Mouse (Mus musculus) MEL-GATA-1-ER (cell line): ENCODE data around the gene Pdia2.

ENCODE experiments used
- DNase-seq: peaks from one replicate; pipeline ENCODE4 v3.0.0-alpha.2; 2012; ENCODE audit warnings: low read depth; ENCODE audit errors: extremely low read depth

The Pdia2 gene

DNA sequence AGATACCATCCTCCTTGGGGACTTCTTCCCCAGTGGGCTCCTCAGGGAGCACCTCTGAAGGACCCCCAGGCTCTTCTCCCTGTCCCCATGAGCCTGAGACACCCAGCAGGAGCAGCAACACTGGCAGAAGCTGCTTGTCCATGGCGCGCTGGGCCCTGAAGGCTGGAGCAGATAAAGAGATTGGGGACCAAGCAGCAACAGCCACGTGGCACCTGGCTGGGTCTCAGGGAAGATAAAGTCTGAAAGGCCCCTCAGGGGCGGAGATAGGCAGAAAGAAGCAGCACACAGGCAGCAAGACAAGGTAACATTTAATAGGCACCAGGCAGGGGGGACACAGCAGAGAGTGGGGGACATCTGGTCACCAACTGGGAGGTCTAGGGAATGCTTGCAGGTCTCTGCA lies at the start of gene Pdia2:
TSS of gene Pdia2 (minus strand) at position 196 of the 400 bp plus-strand sequence.
- peak; percentile 41 for DNase-seq

DNA sequence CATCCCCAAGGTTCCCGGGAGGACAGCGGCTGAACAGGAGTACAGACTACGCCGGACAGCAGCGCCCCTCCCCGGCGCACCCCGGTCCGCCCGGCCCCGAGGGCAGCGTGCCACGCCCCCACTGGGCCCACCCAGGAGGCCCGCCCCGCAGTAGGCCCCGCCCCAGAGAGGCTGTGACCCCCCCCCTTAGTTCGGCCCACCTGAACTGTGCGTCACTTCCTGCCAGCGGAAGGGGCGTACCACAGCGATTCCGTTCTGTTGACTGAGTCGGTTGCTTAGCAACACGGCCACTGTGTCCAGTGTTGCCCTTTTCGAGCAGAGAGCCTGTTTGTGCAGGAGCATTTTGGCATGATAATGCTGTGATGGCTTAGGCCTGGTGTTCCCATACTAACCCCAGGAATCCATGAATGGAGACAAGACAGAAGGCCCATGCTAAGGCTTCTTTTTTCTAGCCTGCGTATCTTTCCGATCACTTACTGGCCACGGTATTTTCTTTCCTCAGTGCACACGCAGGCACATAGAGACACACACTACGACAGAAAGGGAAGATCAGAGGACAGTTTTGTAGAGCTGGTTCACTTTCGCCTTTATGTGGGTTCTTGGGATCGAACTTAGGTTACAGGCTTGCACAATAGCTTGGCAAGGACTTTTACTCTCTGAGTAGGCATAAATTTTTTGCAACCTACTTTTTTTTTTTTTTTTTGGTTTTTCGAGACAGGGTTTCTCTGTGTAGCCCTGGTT lies 45.4 kb upstream of the Pdia2 start, which contains the start of gene Fam234a:
TSS of gene Fam234a (minus strand) at position 142 of the 741 bp plus-strand sequence.
- DNase-seq: no peak

DNA sequence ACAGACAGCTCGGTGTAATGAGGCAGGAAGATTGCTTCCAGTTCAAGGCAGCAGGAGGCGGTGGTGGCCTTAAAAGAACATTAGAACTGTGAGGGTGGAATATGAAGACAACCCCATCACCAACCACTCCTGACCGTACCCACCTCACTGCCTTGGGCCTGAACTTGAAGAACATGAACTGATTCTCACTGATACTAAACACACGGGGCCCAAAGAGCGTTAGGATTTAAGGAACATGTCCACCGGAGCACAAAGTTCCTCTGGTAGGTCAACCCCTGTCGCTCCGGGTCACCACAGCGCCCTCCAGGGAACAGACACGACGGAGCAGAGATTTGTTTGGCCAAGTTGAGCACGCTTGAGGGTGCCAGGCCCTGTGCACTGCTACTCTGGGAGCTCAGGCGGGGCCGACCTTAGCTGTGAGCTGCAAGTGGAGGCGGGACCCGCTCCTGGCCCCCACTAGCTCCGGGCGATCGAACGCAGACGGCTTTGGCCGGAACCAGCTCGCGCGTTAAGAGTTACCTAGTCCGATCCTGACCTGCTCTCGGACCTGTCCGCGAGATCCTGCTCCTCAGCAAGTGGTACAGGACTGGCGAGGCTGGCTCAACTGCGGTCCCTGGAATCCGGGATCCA lies 44.7 kb upstream of the Pdia2 start:
- DNase-seq: no peak

DNA sequence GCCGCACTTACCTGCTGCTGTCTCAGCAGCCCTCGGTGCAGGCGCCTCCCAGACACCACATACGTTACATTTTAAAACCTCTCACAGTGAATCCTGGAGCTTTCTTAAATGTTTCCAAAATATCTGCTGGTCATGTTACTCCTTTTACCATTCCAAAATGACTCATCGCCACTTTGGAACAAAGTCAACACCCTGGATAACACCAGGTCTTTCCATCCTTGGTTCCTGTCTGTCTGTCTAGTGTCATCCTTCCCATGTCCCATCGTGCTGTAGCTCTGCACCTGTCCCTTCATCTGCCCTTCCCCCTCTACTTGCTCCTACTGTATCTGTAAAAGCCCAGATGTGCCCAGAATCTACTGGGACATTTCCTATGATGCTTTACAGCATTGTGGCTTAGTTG lies 42.1 kb upstream of the Pdia2 start:
- DNase-seq: no peak

DNA sequence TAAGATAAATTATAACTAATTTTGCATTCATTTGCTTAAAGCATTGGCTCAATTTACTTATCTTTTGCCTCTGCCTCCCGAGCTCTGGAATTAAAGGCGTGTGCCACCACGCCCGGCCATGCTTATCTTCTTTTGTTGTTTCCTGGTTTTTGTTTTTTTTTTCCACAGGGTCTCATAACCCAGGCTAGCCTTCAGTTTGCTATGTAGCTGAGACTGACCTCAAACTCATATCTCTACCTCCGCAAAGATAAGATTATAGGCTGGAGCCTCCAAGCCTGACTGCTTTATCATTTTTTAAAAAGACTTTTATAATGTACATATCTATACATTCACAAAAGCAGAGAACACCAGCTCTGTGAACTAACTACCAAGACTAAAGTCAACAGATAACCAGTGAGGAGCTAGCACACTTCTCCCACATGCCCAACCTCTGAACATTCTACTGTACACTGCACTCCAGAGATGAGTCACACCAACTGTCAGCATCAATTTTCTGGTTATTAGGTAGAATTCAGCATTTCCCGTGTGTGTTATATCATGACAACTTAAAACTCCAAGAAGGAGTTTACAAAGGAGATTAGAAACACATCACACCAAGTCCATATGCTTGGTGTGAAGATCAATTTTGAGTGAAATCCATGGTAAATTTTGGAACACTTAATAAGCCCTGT lies 41.4 kb upstream of the Pdia2 start:
- no peak for DNase-seq

DNA sequence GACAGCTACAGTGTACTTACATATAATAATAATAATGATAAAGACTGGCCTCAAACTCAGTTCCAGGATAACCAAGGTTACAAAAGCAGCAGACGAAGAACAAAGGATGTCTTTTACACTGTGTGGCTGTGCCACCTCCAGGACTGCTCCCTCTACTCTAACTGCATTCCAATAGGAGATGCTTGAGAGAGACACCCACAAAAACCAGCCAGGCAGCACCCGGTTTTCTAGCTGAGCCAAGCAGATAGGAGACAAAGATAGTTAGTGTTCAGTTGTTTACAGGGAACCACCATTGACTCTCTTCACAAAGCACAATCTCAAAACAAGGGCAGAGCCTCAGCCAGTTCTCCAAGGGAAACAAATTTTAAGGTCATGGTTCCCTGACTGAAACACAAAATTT lies 40.7 kb upstream of the Pdia2 start:
- no peak for DNase-seq

DNA sequence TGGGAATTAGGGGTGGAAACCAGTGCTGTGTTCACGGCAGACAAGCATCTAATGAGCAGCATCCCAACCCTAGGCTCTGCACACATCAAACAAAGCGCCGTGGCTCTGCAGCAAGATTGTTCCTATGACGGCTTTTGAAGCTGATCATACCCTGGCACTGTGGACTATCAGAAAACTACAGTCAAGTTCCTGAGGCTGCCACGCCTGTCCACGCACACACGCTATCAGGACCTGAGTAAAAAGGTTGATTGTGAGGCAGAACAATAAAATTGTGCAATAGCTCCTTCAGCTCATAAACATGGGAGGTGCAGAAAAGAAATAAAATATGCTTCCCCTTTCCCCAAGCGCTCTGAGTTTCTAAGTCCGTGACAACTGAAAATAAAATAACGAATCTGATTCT lies 38.8 kb upstream of the Pdia2 start:
- no peak for DNase-seq

DNA sequence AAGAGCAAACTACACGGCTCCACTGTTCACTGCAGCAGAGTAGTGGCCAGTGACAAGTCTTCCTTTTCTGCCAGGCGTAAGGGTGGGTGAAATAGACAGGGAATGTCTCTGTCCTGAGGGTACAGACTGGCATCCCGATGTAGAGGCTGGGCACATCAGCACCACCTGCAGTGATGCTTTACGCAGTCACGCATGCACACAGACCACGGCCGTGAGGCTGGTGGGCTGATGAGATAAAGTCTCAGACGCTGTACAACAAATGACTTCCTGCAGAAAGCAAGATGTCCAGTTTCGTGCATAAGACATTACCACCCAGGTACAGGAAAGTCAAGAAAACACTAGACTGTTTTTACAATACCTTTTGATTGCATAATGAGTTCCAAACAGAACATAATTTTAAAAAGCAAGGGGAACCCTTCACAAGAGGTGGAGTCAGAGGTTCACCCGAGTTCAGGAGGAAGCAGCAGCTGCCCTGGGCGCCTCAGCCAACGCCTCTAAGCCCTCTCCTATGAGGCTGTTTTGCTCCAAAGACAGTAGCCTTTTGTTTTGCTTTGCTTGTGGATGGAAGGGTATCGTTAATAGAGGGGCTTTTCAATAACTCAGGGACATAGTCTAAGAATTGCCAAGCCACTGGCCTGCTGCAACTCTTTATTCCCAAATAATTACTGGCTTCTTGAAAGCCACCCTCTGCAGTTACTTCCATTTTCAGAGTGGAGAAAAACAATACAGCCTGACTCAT lies 36.4 kb upstream of the Pdia2 start:
- DNase-seq: no peak

DNA sequence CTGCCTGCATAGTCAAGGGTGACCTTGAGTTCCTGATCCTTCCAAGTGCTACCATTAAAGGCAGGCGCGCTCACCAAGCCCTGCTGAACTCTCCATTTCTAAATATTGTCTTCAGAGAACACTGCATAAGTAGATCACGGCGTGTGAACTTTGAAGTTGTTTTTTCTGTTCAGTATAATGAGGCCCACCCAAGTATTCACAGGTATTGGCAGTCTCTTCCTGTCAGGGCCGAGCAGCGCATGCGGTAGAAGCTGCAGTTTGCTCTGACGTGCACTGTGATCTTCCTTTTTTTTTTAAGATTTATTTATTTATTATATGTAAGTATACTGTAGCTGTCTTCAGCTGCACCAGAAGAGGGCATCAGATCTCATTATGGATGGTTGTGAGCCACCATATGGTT lies 35.5 kb upstream of the Pdia2 start:
- no peak for DNase-seq

DNA sequence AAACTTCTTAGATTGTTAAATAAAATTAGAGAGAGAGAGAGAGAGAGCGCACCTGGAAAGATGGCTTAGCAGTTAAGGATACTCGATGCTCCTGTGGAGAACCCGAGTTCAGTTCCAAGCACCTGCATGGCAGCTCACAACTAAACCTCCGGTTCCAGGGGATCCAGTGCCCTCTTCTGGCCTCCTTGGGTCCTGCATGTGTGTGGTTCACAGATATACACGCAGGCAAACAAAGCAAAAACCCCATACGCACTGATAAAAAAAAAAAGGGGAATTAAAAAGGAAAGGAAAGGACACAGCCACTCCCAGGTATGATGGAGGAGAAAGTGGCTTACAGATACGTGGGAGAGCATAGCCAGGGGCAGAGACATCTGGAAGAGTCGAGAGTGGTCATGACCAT lies 34.0 kb upstream of the Pdia2 start:
- no peak for DNase-seq

DNA sequence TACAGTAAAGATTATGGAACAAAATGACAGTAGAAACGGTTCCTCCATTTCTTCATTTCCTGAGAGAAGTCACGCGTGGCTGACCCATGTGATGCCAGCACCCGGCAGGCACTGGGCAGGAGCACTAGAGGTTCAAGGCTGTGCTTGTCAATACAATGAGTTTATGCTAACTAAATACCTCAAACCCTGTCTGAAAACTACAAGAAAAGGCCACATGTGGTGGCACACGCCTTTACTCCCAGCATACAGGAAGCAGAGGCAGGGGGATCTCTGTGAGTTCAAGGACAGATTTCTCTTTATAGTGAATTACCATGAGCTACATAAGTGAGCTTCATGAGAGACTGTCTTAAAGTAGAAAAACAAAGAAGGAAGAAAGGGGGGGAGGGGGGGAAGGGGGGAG lies 32.3 kb upstream of the Pdia2 start:
- no peak for DNase-seq

DNA sequence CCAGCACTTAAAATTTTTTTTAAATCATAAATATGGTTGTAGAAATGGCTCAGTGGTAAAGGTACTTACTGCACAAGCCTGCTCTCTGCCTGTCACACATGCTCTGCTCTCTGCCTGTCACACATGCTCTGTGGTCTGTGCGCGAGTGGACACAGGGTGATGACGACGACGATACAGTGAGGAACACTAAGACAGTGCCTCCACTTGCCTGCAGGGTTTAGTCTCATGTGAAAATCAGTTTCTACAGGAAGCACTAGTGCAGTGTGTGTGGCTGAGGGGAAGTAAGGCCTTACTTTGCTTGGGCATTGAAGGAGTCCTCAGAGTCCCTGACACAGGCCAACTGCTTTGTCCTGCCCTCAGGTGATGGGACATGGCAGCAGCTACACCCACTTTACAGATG lies 30.9 kb upstream of the Pdia2 start:
- DNase-seq: no peak

DNA sequence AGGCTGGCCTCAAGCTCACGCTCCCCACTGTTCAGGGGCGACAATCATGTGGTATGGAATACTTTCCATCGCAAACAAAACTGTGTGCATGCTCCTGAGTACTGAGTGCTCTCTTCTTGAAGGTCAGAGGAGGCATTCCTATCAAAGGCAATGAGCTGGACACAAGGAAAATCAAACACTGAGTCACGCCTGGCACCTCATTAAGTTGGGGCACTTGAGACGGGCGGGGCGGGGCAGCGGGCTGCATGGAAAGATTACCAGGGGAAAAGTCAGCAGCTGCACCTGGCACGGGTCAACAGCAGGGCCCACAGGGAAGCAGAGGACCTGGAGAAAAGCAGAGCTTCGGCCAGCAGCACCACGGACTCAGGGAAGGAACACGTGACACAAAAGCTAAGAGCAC lies 26.3 kb upstream of the Pdia2 start:
- no peak for DNase-seq

DNA sequence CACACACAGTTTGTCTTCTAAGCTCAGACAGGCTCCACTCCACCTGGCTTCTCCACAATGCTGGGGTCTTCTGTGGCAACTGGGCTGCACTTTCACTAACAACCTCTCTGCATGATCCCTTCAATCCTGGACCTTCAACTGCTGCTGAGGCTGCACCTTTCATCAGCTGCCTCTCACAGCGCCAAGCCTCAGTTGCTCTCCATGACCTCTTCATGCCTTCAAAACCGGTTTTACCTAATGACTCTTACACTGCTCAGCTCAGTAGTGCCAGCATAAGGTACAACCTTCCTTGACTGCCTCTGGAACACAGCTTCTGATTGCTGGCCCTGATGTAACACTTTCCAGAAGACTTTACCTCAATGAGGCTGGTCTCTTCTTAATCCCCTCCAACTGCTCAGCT lies 22.6 kb upstream of the Pdia2 start:
- no peak for DNase-seq

DNA sequence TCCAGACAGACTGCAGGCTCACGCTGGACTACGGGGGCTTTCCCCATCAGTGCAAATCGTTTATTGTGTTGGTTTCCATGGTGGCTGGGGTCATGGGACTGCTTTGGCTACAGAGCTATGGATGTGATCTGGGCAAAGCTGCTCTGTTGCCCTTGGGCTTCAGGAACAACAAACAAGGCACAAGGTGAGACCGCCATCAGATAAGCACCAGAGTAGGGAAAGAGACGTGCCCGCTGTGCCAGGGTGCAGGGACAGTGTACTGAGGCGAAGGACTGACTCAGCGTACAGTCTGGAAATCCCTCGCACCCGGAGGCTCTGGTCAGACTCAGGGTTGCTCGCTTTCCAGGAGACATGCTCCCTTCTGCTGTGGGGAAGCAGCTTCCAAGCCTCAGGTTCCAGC lies 13.8 kb upstream of the Pdia2 start:
- DNase-seq: no peak

DNA sequence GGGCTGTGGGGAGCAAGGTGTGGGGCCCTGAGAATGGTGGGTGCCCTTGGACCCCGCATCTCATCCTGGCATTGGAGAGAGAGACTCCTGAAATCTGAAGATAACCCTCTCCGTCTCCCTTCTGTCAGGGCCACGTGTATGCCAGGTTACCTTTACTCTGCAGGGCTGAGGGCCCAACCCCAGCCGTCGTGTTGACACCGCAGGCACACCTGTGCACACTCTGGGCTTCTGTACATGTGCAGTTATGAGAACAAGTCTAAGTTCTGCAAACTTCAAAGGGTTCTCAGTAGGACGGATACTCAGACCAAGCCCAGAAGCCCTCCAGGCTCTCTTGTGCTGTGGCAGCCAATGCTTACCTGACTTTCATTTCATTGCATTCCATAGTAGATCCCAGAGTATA lies 13.4 kb upstream of the Pdia2 start:
- no peak for DNase-seq

DNA sequence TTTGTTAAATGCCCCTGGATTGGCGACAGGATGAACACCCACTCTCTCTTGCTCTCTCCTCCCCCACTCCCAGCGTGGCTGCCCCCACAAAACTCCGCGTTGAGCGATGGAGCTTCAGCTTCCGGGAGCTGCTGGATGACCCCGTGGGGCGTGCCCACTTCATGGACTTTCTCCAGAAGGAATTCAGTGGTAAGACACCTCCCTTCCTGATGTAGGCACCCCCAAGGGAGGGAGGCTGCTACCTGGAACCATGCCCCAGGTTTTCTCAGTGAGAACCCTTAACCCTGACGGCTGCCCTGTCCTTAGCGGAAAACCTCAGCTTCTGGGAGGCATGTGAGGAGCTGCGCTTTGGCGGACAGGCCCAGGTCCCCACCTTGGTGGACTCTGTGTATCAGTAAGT lies 8.8 kb upstream of the Pdia2 start, which contains the start of gene Arhgdig:
TSS of gene Arhgdig (minus strand) at position 101 of the 400 bp plus-strand sequence.
- DNase-seq: no peak

DNA sequence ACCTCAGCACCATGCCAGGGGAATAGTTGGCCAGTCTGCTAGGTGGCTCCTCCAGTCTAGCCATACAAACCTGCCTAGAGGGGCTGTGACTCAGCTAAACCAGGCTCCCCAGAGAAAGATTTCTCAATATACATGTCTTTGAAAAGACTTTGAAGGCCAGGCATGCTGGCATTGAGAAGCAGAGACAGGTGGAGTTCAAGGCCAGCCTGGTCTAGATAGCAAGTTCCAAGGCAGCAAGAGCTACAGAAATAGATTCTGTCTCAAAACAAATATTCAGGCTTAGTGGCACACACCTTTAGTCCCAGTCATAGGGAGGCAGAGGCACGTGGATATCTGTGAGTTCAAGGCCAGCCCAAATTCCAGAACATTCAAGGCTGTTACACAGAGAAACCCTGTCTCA lies 7.5 kb upstream of the Pdia2 start:
- no peak for DNase-seq

DNA sequence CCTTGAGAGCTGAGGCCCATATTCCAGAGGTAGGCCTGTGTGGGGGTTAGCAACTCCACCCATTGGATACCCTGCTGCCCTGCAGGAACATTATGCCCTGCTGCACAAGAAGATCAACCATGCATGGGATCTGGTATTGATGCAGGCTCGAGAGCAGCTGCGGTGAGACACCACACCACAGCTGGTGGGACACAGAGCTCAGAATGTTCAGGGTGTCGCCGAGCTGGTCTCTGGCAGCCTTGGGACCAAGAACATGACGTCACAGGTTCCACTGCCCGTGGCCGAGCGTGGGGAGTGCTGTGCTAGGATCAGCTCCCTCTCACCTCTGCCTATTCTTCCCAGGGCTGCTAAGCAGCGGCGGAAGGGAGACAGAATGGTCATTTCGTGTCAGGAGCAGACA lies 5.9 kb upstream of the Pdia2 start:
- DNase-seq: no peak

DNA sequence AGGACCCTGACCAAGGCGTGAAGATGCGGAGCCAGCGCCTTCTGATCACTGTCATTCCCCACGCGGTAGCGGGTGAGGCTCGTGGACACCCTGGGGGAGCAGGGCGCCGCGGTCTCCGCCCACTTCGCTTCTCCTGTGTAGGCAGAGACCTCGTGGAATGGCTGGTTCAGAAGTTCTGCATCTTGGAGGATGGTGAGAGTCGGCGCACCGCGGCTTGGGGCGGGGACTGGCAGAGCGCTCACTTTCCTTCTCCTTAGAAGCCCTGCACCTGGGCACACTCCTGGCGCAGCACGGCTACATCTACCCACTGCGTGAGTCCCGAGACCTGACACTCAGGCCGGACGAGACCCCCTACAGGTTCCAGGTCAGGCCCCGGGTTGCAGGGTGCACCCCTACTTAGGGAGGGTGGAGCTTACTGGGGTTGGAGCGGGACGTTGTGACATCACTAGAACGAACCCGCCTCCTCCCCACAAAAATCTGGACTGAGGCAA lies 4.5 kb upstream of the Pdia2 start:
- peak; percentile 32 for DNase-seq

DNA sequence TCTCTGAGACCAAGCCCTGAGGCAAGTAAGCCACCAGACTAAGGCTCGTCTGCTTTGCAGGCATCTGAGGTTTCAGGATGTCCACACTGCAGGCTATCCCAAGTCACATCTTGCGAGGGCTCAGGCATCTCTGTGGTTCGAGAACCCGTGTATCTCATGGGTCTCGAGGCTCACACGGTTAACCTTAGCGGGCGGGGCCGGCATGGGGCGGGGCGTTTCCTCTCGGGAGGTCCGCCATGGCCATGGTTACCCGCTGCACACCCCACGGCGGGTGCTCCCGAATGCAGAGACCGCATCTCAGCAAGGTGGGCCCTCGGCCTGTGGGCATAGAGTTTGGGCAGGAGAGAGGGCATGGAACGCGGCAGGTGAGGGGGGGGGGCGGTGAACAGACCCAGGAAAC lies 3.9 kb upstream of the Pdia2 start, which contains the start of gene Rgs11:
TSS of gene Rgs11 (plus strand) at position 215 of the 400 bp plus-strand sequence.
- peak; percentile 33 for DNase-seq

DNA sequence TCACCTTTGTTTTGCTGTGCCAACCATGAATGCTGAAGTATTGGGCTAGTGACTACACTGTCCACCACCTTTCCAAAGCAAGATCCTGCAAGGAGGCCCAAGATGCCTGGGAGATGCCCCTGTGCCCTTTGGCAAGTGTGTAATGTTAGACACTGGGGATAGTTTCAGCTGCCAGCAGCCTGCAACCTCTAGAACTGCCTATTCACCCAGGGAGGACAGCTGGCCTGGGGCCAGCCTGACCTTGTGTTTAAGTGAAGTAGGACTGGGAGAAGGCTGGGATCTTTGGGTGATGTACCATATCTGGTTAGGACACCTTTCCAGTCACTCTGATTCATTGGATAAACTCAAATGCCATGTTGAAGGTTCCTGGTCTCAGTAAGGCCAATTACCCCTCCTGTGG lies 3.1 kb upstream of the Pdia2 start:
- DNase-seq: no peak
